Mouse (Mus musculus): ENCODE measurements at regions not wholly inside any gene's neighbourhood (a gene's known extent, or its start where the extent isn't known, plus 50 kb on each side); places are given as distances from the start of the nearest gene placed in this dataset.

DNA sequence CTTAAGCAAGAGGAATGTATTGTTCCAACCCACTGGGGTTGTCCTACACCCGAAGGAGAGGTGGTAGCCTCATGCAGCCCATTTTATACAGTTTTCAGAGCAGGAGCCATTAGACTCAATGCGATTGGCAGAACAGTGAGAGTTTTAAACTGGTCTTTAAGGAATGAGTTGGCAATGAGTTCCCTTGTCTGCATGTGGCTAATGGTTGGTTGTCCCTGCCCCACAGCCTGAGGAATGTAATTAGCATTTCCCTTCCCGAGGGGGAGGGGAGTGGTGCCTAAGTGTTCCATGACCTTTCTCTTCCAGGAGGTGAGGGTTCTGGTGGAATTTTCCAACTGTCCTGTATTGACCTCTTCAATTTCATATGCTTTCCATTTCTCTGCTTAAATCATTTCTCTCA, 1137.9 kb downstream of the Pla2g4a start:
- no peak for TF ChIP-seq EP300 (IDR thresholded peaks at IDR 0.05; ENCODE audit: insufficient read depth, low read depth, low read length)
- TF ChIP-seq CTCF (IDR thresholded peaks at IDR 0.05; ENCODE audit: low read depth, low read length) = no peak
